Mouse (Mus musculus) MEL (cell line): ENCODE results near the gene Lmo7.

Experiments
- CTCF ChIP-seq, 3 experiments: IDR thresholded peaks in 2 of 3; conservative IDR thresholded peaks in 1 of 3; 2 replicates each; pipeline ENCODE4 v1.5.1; 2011 to 2012; ENCODE audit warnings: low read length in 3 of 3, low read depth in 2 of 3, mild to moderate bottlenecking in 2 of 3, improper control_type of control experiment in 1 of 3, inconsistent platforms in 1 of 3, mixed read lengths in 1 of 3, moderate library complexity in 1 of 3; ENCODE audit not compliant: control insufficient read depth in 1 of 3, insufficient read depth in 1 of 3, poor library complexity in 1 of 3, severe bottlenecking in 1 of 3
- EP300 ChIP-seq, 2 experiments: IDR thresholded peaks; 2 replicates each; pipeline ENCODE4 v1.6.1; 2011; ENCODE audit warnings: improper control_type of control experiment in 2 of 2, low read length in 2 of 2, low read depth in 1 of 2, mild to moderate bottlenecking in 1 of 2
- POLR2A ChIP-seq, 2 experiments: IDR thresholded peaks; 2 replicates each; pipeline ENCODE4 v1.6.1; 2011 to 2012; ENCODE audit warnings: low read length in 2 of 2, mild to moderate bottlenecking in 2 of 2, control low read depth in 1 of 2, improper control_type of control experiment in 1 of 2, low read depth in 1 of 2, moderate library complexity in 1 of 2; ENCODE audit not compliant: control insufficient read depth in 1 of 2, insufficient read depth in 1 of 2, poor library complexity in 1 of 2
- SMC3 ChIP-seq: IDR thresholded peaks from 2 replicates; pipeline ENCODE4 v1.6.1; 2011; ENCODE audit warnings: low read depth, low read length, improper control_type of control experiment

DNA sequence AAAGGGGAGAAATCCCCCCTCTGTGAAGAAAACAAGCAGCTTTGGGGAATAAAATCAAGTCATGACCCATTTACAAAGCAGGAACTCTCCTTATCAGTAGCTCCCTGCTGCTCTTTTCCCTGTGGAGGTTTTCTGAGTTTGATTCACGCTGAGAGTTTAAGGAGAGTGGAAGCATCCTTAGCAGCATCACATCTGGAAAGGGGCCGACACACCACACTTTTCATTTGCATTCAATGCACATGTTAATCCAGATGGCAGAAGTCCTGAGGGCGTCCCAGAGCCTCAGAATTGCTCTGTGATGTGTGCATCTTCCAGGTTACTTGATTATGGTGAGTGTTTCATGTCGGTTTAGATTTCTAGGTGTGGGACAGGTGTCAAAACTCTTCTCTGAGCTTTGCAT lies 25.7 kb downstream of the Lmo7 start:
- TF ChIP-seq EP300 (IDR thresholded peaks at IDR 0.05; ENCODE audit: low read depth in 1 of 2, low read length in 2 of 2) (no peak), CTCF (IDR thresholded peaks at IDR 0.05 in 2 of 3, conservative IDR thresholded peaks at IDR 0.05 in 1 of 3; ENCODE audit: control insufficient read depth in 1 of 3, insufficient read depth in 1 of 3, low read depth in 2 of 3, low read length in 3 of 3, poor library complexity in 1 of 3, severe bottlenecking in 1 of 3) (no peak), SMC3 (no peak), POLR2A (IDR thresholded peaks at IDR 0.05; ENCODE audit: control insufficient read depth in 1 of 2, insufficient read depth in 1 of 2, low read depth in 1 of 2, low read length in 2 of 2, poor library complexity in 1 of 2) (no peak)
